Mouse (Mus musculus): ENCODE results near the gene Add3. TPM values are rescaled to one million over a fixed set of nuclear protein-coding genes. Genes with fewer than 3 reads are reported as not detected.
"Not testable (repeated sequence)": the region's sequence is repeated elsewhere in the genome, so short reads cannot be mapped to it uniquely, and the experiment has no call there.

Gene Add3
- total RNA-seq, 2 experiments from 2014 or later = 125 to 129 TPM

- DNase-seq (ENCODE audit: low spot score in 2 of 2) = no peak
- H3K4me3 ChIP-seq = no peak overlapping the region
- no peak overlapping the region for H3K27ac ChIP-seq
- TF ChIP-seq CTCF (conservative IDR thresholded peaks at IDR 0.05) = no peak
Measured at GRCm38 (mm10) chr19:53221186-53221585, 80.9 kb downstream of the Add3 start.

GRCm38 (mm10) chr19:53225249-53226070 lies 85.2 kb downstream of the Add3 start:
- not testable (repeated sequence) for DNase-seq (ENCODE audit: low spot score in 2 of 2); H3K4me3 ChIP-seq; H3K27ac ChIP-seq

- H3K4me3 ChIP-seq = no peak overlapping the region
- TF ChIP-seq CTCF (conservative IDR thresholded peaks at IDR 0.05) = no peak
- no peak for DNase-seq (ENCODE audit: low spot score in 2 of 2)
- peak overlapping the region; percentile 36; the same call in 1 of the 2 replicates for H3K27ac ChIP-seq
Measured at GRCm38 (mm10) chr19:53226651-53227050, 86.4 kb downstream of the Add3 start.

- DNase-seq (ENCODE audit: low spot score in 2 of 2) = peak in 1 of 2 experiments; percentile 40
- no peak for TF ChIP-seq CTCF (conservative IDR thresholded peaks at IDR 0.05)
- Histone ChIP-seq H3K27ac (peak overlapping the region; percentile 67), H3K4me3 (no peak overlapping the region)
Measured at GRCm38 (mm10) chr19:53228064-53228794, 88.0 kb downstream of the Add3 start.

GRCm38 (mm10) chr19:53230942-53231815 lies 90.9 kb downstream of the Add3 start:
- TF ChIP-seq CTCF (conservative IDR thresholded peaks at IDR 0.05) = no peak
- no peak overlapping the region for H3K27ac ChIP-seq
- H3K4me3 ChIP-seq = no peak overlapping the region
- DNase-seq (ENCODE audit: low spot score in 2 of 2) = no peak

- Histone ChIP-seq H3K27ac (no peak overlapping the region), H3K4me3 (no peak overlapping the region)
- no peak for DNase-seq (ENCODE audit: low spot score in 2 of 2)
- no peak for TF ChIP-seq CTCF (conservative IDR thresholded peaks at IDR 0.05)
Measured at GRCm38 (mm10) chr19:53233586-53233985, 93.3 kb downstream of the Add3 start.

- H3K27ac ChIP-seq = no peak overlapping the region
- no peak overlapping the region for H3K4me3 ChIP-seq
- DNase-seq (ENCODE audit: low spot score in 2 of 2) = no peak
- no peak for TF ChIP-seq CTCF (conservative IDR thresholded peaks at IDR 0.05)
Measured at GRCm38 (mm10) chr19:53241806-53242205, 101.6 kb downstream of the Add3 start.

- Histone ChIP-seq H3K27ac (peak overlapping the region; percentile 12; the same call in 1 of the 2 replicates), H3K4me3 (no peak overlapping the region)
- DNase-seq (ENCODE audit: low spot score in 2 of 2) = no peak
- no peak for TF ChIP-seq CTCF (conservative IDR thresholded peaks at IDR 0.05)
Measured at GRCm38 (mm10) chr19:53243956-53244355, 103.7 kb downstream of the Add3 start.

GRCm38 (mm10) chr19:53247558-53247957 lies 107.3 kb downstream of the Add3 start:
- Histone ChIP-seq H3K27ac (no peak overlapping the region), H3K4me3 (no peak overlapping the region)
- TF ChIP-seq CTCF (conservative IDR thresholded peaks at IDR 0.05) = no peak
- DNase-seq (ENCODE audit: low spot score in 2 of 2) = no peak

GRCm38 (mm10) chr19:53248023-53248494 lies 107.8 kb downstream of the Add3 start:
- DNase-seq (ENCODE audit: low spot score in 2 of 2) = peak; percentile 50 to 66
- Histone ChIP-seq H3K4me3 (no peak overlapping the region), H3K27ac (peak overlapping the region; percentile 46)
- peak; percentile 97 for TF ChIP-seq CTCF (conservative IDR thresholded peaks at IDR 0.05)

GRCm38 (mm10) chr19:53251015-53251414 lies 110.8 kb downstream of the Add3 start:
- no peak for DNase-seq (ENCODE audit: low spot score in 2 of 2)
- Histone ChIP-seq H3K27ac (no peak overlapping the region), H3K4me3 (no peak overlapping the region)
- TF ChIP-seq CTCF (conservative IDR thresholded peaks at IDR 0.05) = no peak

- TF ChIP-seq CTCF (conservative IDR thresholded peaks at IDR 0.05) = no peak
- Histone ChIP-seq H3K4me3 (no peak overlapping the region), H3K27ac (no peak overlapping the region)
- no peak for DNase-seq (ENCODE audit: low spot score in 2 of 2)
Measured at GRCm38 (mm10) chr19:53251656-53252055, 111.4 kb downstream of the Add3 start.

Measured in layer of hippocampus, adult 2 months (tissue).